Mouse (Mus musculus): ENCODE results near the gene Tns1.

GRCm38 (mm10) chr1:73928385-73928784 lies 195.9 kb downstream of the Tns1 start:
- TF ChIP-seq CTCF (IDR thresholded peaks at IDR 0.05; ENCODE audit: insufficient read depth, low read depth, low read length) (no peak), POLR2A (IDR thresholded peaks at IDR 0.05; ENCODE audit: insufficient read depth, low read depth, low read length) (no peak)
